Mouse (Mus musculus) forebrain, embryonic 14.5 days (tissue): ENCODE measurements around the gene Ndufs8. TPM values are rescaled to one million over a fixed set of nuclear protein-coding genes. Genes with fewer than 3 reads are reported as not detected.

Experiments used
- ATAC-seq: fragments of 200-750 bp; cut with Nextera tagmentation; 2 replicates; pipeline ENCODE4 v1.8.0; 2017; ENCODE audit warnings: mild to moderate bottlenecking, moderate library complexity
- DNase-seq: peaks from one replicate; pipeline ENCODE4 v3.0.0-alpha.2; 2015; ENCODE audit warnings: low spot score
- H3K27ac ChIP-seq: fragments of 300-500 bp; sonication (generic); 2 replicates; pipeline ENCODE4 v1.5.1; 2014; ENCODE audit warnings: low read depth, mild to moderate bottlenecking, control low read depth, low read length, moderate library complexity
- H3K27me3 ChIP-seq: fragments of 300-500 bp; sonication (generic); replicated peaks from 2 replicates; pipeline ENCODE4 v1.6.1; 2014; ENCODE audit warnings: low read length, control low read depth, mixed read lengths; ENCODE audit not compliant: control insufficient read depth, insufficient read depth
- H3K36me3 ChIP-seq: fragments of 300-500 bp; sonication (generic); 2 replicates; pipeline ENCODE4 v1.6.1; 2014; ENCODE audit warnings: low read length, control low read depth; ENCODE audit not compliant: control insufficient read depth, insufficient read depth
- H3K4me1 ChIP-seq: fragments of 300-500 bp; sonication (generic); 2 replicates; pipeline ENCODE4 v1.6.1; 2014; ENCODE audit warnings: antibody characterized with exemption, low read length, control low read depth; ENCODE audit not compliant: control insufficient read depth, insufficient read depth
- H3K4me2 ChIP-seq: fragments of 300-500 bp; sonication (generic); 2 replicates; pipeline ENCODE4 v1.6.1; 2014; ENCODE audit warnings: mild to moderate bottlenecking, control low read depth, low read length
- H3K4me3 ChIP-seq: fragments of 300-500 bp; sonication (generic); 2 replicates; pipeline ENCODE4 v1.5.1; 2014; ENCODE audit warnings: low read depth, low read length, control low read depth
- H3K9ac ChIP-seq: fragments of 300-500 bp; sonication (generic); 2 replicates; pipeline ENCODE4 v1.6.1; 2014; ENCODE audit warnings: mild to moderate bottlenecking, low read length, control low read depth, moderate library complexity
- H3K9me3 ChIP-seq: fragments of 300-500 bp; sonication (generic); replicated peaks from 2 replicates; pipeline ENCODE4 v1.6.1; 2016; ENCODE audit warnings: low read length, control low read depth, mixed read lengths; ENCODE audit not compliant: control insufficient read depth
- WGBS: fragments of 180-500 bp; shearing (Covaris S2); extraction: QIAGEN DNeasy Blood & Tissue Kit; methylation state at CpG from one replicate; pipeline ENCODE4 v1.1.7; 2014; 5-methylcytosine and 5-hydroxymethylcytosine counted together
- polyA plus RNA-seq: library from polyadenylated mRNA; unstranded; fragments of >200 nt; fragmentation: Nextera tagmentation; extraction: Ambion mirVana; gene quantifications from 2 replicates; pipeline ENCODE4 v1.2.1, GENCODE M21; 2014

Gene Ndufs8
- polyA plus RNA-seq, 1 experiment from 2014 or later = 301 TPM

DNA sequence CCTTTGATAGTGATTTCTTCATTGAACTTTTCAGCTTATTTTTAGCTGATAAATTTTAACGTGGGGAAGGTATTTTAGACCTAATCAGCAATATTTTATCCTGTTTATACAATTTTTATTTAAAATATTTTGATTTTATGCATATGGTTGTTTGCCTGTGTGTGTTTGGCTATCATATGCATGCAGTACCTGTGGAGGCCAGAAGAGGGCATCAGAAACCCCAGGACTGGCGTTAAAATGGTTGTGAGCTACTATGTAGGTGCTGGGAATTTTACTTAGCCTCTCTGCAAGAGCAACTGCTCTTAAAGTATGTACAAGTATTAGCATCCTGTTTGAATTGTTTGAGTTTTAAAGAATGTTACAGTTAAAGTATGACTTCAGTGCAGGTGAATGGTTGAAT is 47.6 kb downstream of the Ndufs8 start:
- 84% methylated on average over 2 of the region's 2 CpGs for WGBS
- no peaks in the 10 kb centered on the region for H3K9me3 ChIP-seq
- no peaks in the 10 kb centered on the region for H3K4me1 ChIP-seq
- H3K4me2 ChIP-seq = no peak overlapping the region
- peaks cover 11% of the 10 kb centered on the region for H3K36me3 ChIP-seq
- no peak overlapping the region for H3K4me3 ChIP-seq
- H3K9ac ChIP-seq = no peak overlapping the region
- H3K27me3 ChIP-seq = no peaks in the 10 kb centered on the region
- DNase-seq (no peak), ATAC-seq (no peak)
- H3K27ac ChIP-seq = no peak overlapping the region

GRCm38 (mm10) chr19:3862713-3863112 is 49.9 kb downstream of the Ndufs8 start:
- 83% methylated on average over 2 of the region's 2 CpGs for WGBS
- no peak for DNase-seq
- no peak for ATAC-seq

More at GRCm38 (mm10) chr19:3862713-3863112, 49.9 kb downstream of the Ndufs8 start:
- no peak overlapping the region for H3K4me3 ChIP-seq
- peaks cover 11% of the 10 kb centered on the region for H3K36me3 ChIP-seq
- no peak overlapping the region for H3K9ac ChIP-seq
- H3K9me3 ChIP-seq = no peaks in the 10 kb centered on the region
- H3K27ac ChIP-seq = no peak overlapping the region
- no peaks in the 10 kb centered on the region for H3K27me3 ChIP-seq
- H3K4me1 ChIP-seq = no peaks in the 10 kb centered on the region
- H3K4me2 ChIP-seq = no peak overlapping the region

Other genes with a start within 250 kb of the Ndufs8 start
- 1.8 and 2.1 TPM in 2 replicates for gene Lrp5, start 226.2 kb downstream of the Ndufs8 start, polyA plus RNA-seq
- 29.7 and 34.6 TPM in 2 replicates for gene 1810055G02Rik, start 204.5 kb downstream of the Ndufs8 start, polyA plus RNA-seq
- 32.8 and 48.7 TPM in 2 replicates for gene Kmt5b, start 145.4 kb downstream of the Ndufs8 start, polyA plus RNA-seq
- gene Chka, start 61.0 kb downstream of the Ndufs8 start, polyA plus RNA-seq = 32.0 and 49.5 TPM in 2 replicates
- gene Tcirg1, start 5.6 kb downstream of the Ndufs8 start, polyA plus RNA-seq = 5.8 and 9.1 TPM in 2 replicates
- 1.9 and 2.0 TPM in 2 replicates for gene Aldh3b1, start 17.0 kb upstream of the Ndufs8 start, polyA plus RNA-seq
- 7.5 and 9.4 TPM in 2 replicates for gene Unc93b1, start 22.4 kb upstream of the Ndufs8 start, polyA plus RNA-seq
- not detected in 2 replicates for gene Aldh3b3, start 45.9 kb upstream of the Ndufs8 start, polyA plus RNA-seq
- 0.36 and 0.42 TPM in 2 replicates for gene Aldh3b2, start 59.6 kb upstream of the Ndufs8 start, polyA plus RNA-seq
- gene Acy3, start 73.8 kb upstream of the Ndufs8 start, polyA plus RNA-seq = 1.8 and 2.3 TPM in 2 replicates
- not detected in 2 replicates for gene Tbx10, start 80.0 kb upstream of the Ndufs8 start, polyA plus RNA-seq
- gene Nudt8, start 87.8 kb upstream of the Ndufs8 start, polyA plus RNA-seq = 35.6 and 41.1 TPM in 2 replicates
- gene Gm49405, start 87.9 kb upstream of the Ndufs8 start, polyA plus RNA-seq = 2.2 and 3.8 TPM in 2 replicates
- gene Doc2g, start 90.5 kb upstream of the Ndufs8 start, polyA plus RNA-seq = 3.2 and 5.4 TPM in 2 replicates
- gene Ndufv1, start 100.0 kb upstream of the Ndufs8 start, polyA plus RNA-seq = 238 and 254 TPM in 2 replicates
- gene Gstp1, start 125.2 kb upstream of the Ndufs8 start, polyA plus RNA-seq = 369 and 398 TPM in 2 replicates
- 1.2 and 4.2 TPM in 2 replicates for gene Gstp2, start 133.2 kb upstream of the Ndufs8 start, polyA plus RNA-seq
- not detected in 2 replicates for gene Gstp3, start 146.8 kb upstream of the Ndufs8 start, polyA plus RNA-seq
- gene Cabp2, start 168.8 kb upstream of the Ndufs8 start, polyA plus RNA-seq = not detected in 2 replicates
- 88.6 and 91.7 TPM in 2 replicates for gene Cdk2ap2, start 184.4 kb upstream of the Ndufs8 start, polyA plus RNA-seq
- 29.1 and 40.8 TPM in 2 replicates for gene Pitpnm1, start 187.2 kb upstream of the Ndufs8 start, polyA plus RNA-seq
- 85.2 and 94.4 TPM in 2 replicates for gene Aip, start 213.1 kb upstream of the Ndufs8 start, polyA plus RNA-seq
- not detected in 2 replicates for gene Gpr152, start 227.0 kb upstream of the Ndufs8 start, polyA plus RNA-seq
- 0.08 and 0.12 TPM in 2 replicates for gene Cabp4, start 231.3 kb upstream of the Ndufs8 start, polyA plus RNA-seq
- gene Coro1b, start 235.8 kb upstream of the Ndufs8 start, polyA plus RNA-seq = 134 and 154 TPM in 2 replicates
- gene Ptprcap, start 240.8 kb upstream of the Ndufs8 start, polyA plus RNA-seq = 0.24 TPM in 1 of 2 replicates, not detected in the other